Mouse (Mus musculus) lung, embryonic 14.5 days (tissue): ENCODE measurements around the gene Gm16181. TPM values are rescaled to one million over a fixed set of nuclear protein-coding genes. Genes with fewer than 3 reads are reported as not detected.

Experiments
- ATAC-seq: fragments of 200-750 bp; cut with Nextera tagmentation; 2 replicates; pipeline ENCODE4 v1.8.0; 2017; ENCODE audit warnings: mild to moderate bottlenecking, moderate TSS enrichment, moderate library complexity; ENCODE audit not compliant: insufficient read depth
- DNase-seq: peaks from one replicate; pipeline ENCODE4 v3.0.0-alpha.2; 2015
- H3K27ac ChIP-seq: fragments of 300-500 bp; sonication (generic); 2 replicates; pipeline ENCODE4 v1.5.1; 2014; ENCODE audit warnings: low read depth, mild to moderate bottlenecking, moderate library complexity
- H3K27me3 ChIP-seq: fragments of 300-500 bp; sonication (generic); 2 replicates; pipeline ENCODE4 v1.6.1; 2014; ENCODE audit warnings: low read length, control low read depth; ENCODE audit not compliant: insufficient read depth
- H3K36me3 ChIP-seq: fragments of 300-500 bp; sonication (generic); 2 replicates; pipeline ENCODE4 v1.6.1; 2014; ENCODE audit warnings: control low read depth; ENCODE audit not compliant: insufficient read depth
- H3K4me1 ChIP-seq: fragments of 300-500 bp; sonication (generic); 2 replicates; pipeline ENCODE4 v1.6.1; 2014; ENCODE audit warnings: antibody characterized with exemption, control low read depth; ENCODE audit not compliant: insufficient read depth
- H3K4me2 ChIP-seq: fragments of 300-500 bp; sonication (generic); 2 replicates; pipeline ENCODE4 v1.6.1; 2014; ENCODE audit warnings: mild to moderate bottlenecking
- H3K4me3 ChIP-seq: fragments of 300-500 bp; sonication (generic); 2 replicates; pipeline ENCODE4 v1.5.1; 2014; ENCODE audit warnings: low read depth, low read length
- H3K9ac ChIP-seq: fragments of 300-500 bp; sonication (generic); 2 replicates; pipeline ENCODE4 v1.6.1; 2014
- H3K9me3 ChIP-seq: fragments of 300-500 bp; sonication (generic); 2 replicates; pipeline ENCODE4 v1.6.1; 2016; ENCODE audit warnings: low read depth, low read length, control low read depth
- CTCF ChIP-seq: IDR thresholded peaks from 2 replicates; pipeline ENCODE4 v1.5.1; 2016; ENCODE audit warnings: antibody characterized with exemption, low read depth
- WGBS: fragments of 180-500 bp; shearing (Covaris S2); extraction: QIAGEN DNeasy Blood & Tissue Kit; methylation state at CpG from one replicate; pipeline ENCODE4 v1.1.7; 2014; 5-methylcytosine and 5-hydroxymethylcytosine counted together
- polyA plus RNA-seq: library from polyadenylated mRNA; unstranded; fragments of >200 nt; fragmentation: Nextera tagmentation; extraction: Ambion mirVana; gene quantifications from 2 replicates; pipeline ENCODE4 v1.2.1, GENCODE M21; 2014

Gm16181 gene
- polyA plus RNA-seq, 1 experiment from 2014 or later: 0.70 TPM

GRCm38 (mm10) chr17:35219601-35220041 lies 1.0 kb upstream of the Gm16181 start:
- ATAC-seq (no peak), DNase-seq (no peak)
- 0 out of 2 replicates have a peak overlapping the region, but pooled peaks have one; percentile 32 for H3K27ac ChIP-seq
- H3K9ac ChIP-seq: no peak overlapping the region
- 66% methylated on average over 6 of the region's 6 CpGs for WGBS
- H3K9me3 ChIP-seq: no peaks in the 10 kb centered on the region
- H3K4me2 ChIP-seq: no peak overlapping the region
- TF ChIP-seq CTCF: no peak
- no peak overlapping the region for H3K4me3 ChIP-seq
- H3K4me1 ChIP-seq: no peaks in the 10 kb centered on the region
- H3K36me3 ChIP-seq: peaks cover 23% of the 10 kb centered on the region
- H3K27me3 ChIP-seq: no peaks in the 10 kb centered on the region

GRCm38 (mm10) chr17:35222299-35222698 lies 1.7 kb downstream of the Gm16181 start:
- no peak; the same call in 1 of the 2 replicates for TF ChIP-seq CTCF
- Histone ChIP-seq H3K9me3 (no peaks in the 10 kb centered on the region), H3K27me3 (no peaks in the 10 kb centered on the region), H3K4me2 (no peak overlapping the region), H3K4me3 (no peak overlapping the region), H3K9ac (no peak overlapping the region), H3K27ac (peak overlapping the region; percentile 52; the same call in 1 of the 2 replicates), H3K36me3 (peaks cover 34% of the 10 kb centered on the region), H3K4me1 (no peaks in the 10 kb centered on the region)
- DNase-seq: peak; percentile 45
- 57% methylated on average over 6 of the region's 6 CpGs for WGBS
- no peak for ATAC-seq

- H3K36me3 ChIP-seq: peaks cover 50% of the 10 kb centered on the region
- ATAC-seq: no peak
Measured at GRCm38 (mm10) chr17:35224641-35225040, 4.0 kb downstream of the Gm16181 start.

GRCm38 (mm10) chr17:35225456-35225855 lies 4.8 kb downstream of the Gm16181 start:
- 94% methylated on average over 5 of the region's 5 CpGs for WGBS
- Histone ChIP-seq H3K27me3 (no peaks in the 10 kb centered on the region), H3K4me3 (no peak overlapping the region), H3K36me3 (peaks cover 48% of the 10 kb centered on the region), H3K4me2 (no peak overlapping the region), H3K9ac (no peak overlapping the region), H3K9me3 (no peaks in the 10 kb centered on the region), H3K27ac (no peak overlapping the region), H3K4me1 (no peaks in the 10 kb centered on the region)
- no peak for TF ChIP-seq CTCF
- ATAC-seq (no peak), DNase-seq (no peak)

More at GRCm38 (mm10) chr17:35224641-35225040, 4.0 kb downstream of the Gm16181 start:
- Histone ChIP-seq H3K27me3 (no peaks in the 10 kb centered on the region), H3K4me2 (no peak overlapping the region), H3K4me3 (no peak overlapping the region), H3K9ac (no peak overlapping the region), H3K27ac (no peak overlapping the region), H3K9me3 (no peaks in the 10 kb centered on the region), H3K4me1 (no peaks in the 10 kb centered on the region)
- DNase-seq: no peak
- no peak for TF ChIP-seq CTCF
- 96% methylated on average over 4 of the region's 4 CpGs for WGBS

GRCm38 (mm10) chr17:35226561-35227046 lies 6.0 kb downstream of the Gm16181 start:
- no peaks in the 10 kb centered on the region for H3K27me3 ChIP-seq
- H3K4me3 ChIP-seq: no peak overlapping the region
- H3K4me1 ChIP-seq: no peaks in the 10 kb centered on the region
- H3K27ac ChIP-seq: no peak overlapping the region
- DNase-seq (peak; percentile 37), ATAC-seq (no peak)
- H3K9ac ChIP-seq: no peak overlapping the region
- no peak overlapping the region for H3K4me2 ChIP-seq
- H3K36me3 ChIP-seq: peaks cover 52% of the 10 kb centered on the region
- no peaks in the 10 kb centered on the region for H3K9me3 ChIP-seq
- TF ChIP-seq CTCF: 0 out of 2 replicates have a peak, but pooled peaks have one; percentile 5
- WGBS: 72% methylated on average over 14 of the region's 14 CpGs

- Histone ChIP-seq H3K27me3 (no peaks in the 10 kb centered on the region), H3K9ac (peak overlapping the region; percentile 13; the same call in 1 of the 2 replicates), H3K4me1 (peaks cover 13% of the 10 kb centered on the region; the same call in 1 of the 2 replicates), H3K4me3 (no peak overlapping the region), H3K4me2 (no peak overlapping the region), H3K9me3 (no peaks in the 10 kb centered on the region), H3K27ac (no peak overlapping the region), H3K36me3 (peaks cover 46% of the 10 kb centered on the region)
- TF ChIP-seq CTCF: no peak
- ATAC-seq (no peak), DNase-seq (no peak)
- 90% methylated on average over 10 of the region's 10 CpGs for WGBS
Measured at GRCm38 (mm10) chr17:35231022-35231421, 10.4 kb downstream of the Gm16181 start.

- H3K4me1 ChIP-seq: peaks cover 13% of the 10 kb centered on the region; the same call in 1 of the 2 replicates
- TF ChIP-seq CTCF: peak; percentile 92
- H3K4me3 ChIP-seq: no peak overlapping the region
- no peak overlapping the region for H3K4me2 ChIP-seq
- peak; percentile 95 for DNase-seq
- no peak for ATAC-seq
- H3K9ac ChIP-seq: no peak overlapping the region
- peaks cover 45% of the 10 kb centered on the region for H3K36me3 ChIP-seq
- WGBS: 14% methylated on average over 12 of the region's 12 CpGs
- H3K27ac ChIP-seq: no peak overlapping the region
- H3K9me3 ChIP-seq: no peaks in the 10 kb centered on the region
- no peaks in the 10 kb centered on the region for H3K27me3 ChIP-seq
Measured at GRCm38 (mm10) chr17:35232043-35232442, 11.4 kb downstream of the Gm16181 start.
